Mouse (Mus musculus) urinary bladder, adult 2 months (tissue): ENCODE measurements around the gene Gm10837. TPM values are rescaled to one million over a fixed set of nuclear protein-coding genes. Genes with fewer than 3 reads are reported as not detected.

Experiments
- DNase-seq: peaks from one replicate; pipeline ENCODE4 v3.0.0; 2022; ENCODE audit warnings: low spot score
- polyA plus RNA-seq: library from polyadenylated mRNA; depleted of rRNA; stranded (reverse); fragments of >200 nt; gene quantifications from 2 replicates; pipeline ENCODE4 v1.2.3, GENCODE M21; 2012

Gene Gm10837
- polyA plus RNA-seq, 1 experiment: not detected

- no peak for DNase-seq
These were observed 10.8 kb upstream of the Gm10837 start for GRCm38 (mm10) chr14:122479461-122480109.

GRCm38 (mm10) chr14:122480355-122480754 lies 10.0 kb upstream of the Gm10837 start:
- DNase-seq: no peak

GRCm38 (mm10) chr14:122481181-122481580 lies 9.2 kb upstream of the Gm10837 start:
- DNase-seq: no peak

- no peak for DNase-seq
These were observed 8.0 kb upstream of the Gm10837 start for GRCm38 (mm10) chr14:122482081-122483023.

GRCm38 (mm10) chr14:122483024-122483385 lies 7.4 kb upstream of the Gm10837 start:
- DNase-seq: no peak

GRCm38 (mm10) chr14:122483556-122484421 lies 6.6 kb upstream of the Gm10837 start:
- no peak for DNase-seq

GRCm38 (mm10) chr14:122484458-122484843 lies 5.9 kb upstream of the Gm10837 start:
- no peak for DNase-seq

GRCm38 (mm10) chr14:122484844-122485551 lies 5.4 kb upstream of the Gm10837 start:
- DNase-seq: no peak

GRCm38 (mm10) chr14:122485635-122486181 lies 4.7 kb upstream of the Gm10837 start:
- DNase-seq: no peak

- DNase-seq: no peak
These were observed 3.8 kb upstream of the Gm10837 start for GRCm38 (mm10) chr14:122486611-122487010.

- no peak for DNase-seq
These were observed 3.0 kb upstream of the Gm10837 start for GRCm38 (mm10) chr14:122487366-122487765.

- DNase-seq: no peak
These were observed 1.3 kb upstream of the Gm10837 start for GRCm38 (mm10) chr14:122489041-122489440.

- DNase-seq: no peak
These were observed 536 bp upstream of the Gm10837 start for GRCm38 (mm10) chr14:122489686-122490414.

GRCm38 (mm10) chr14:122491521-122491920 lies 1.1 kb downstream of the Gm10837 start:
- DNase-seq: no peak

- no peak for DNase-seq
These were observed 1.6 kb downstream of the Gm10837 start for GRCm38 (mm10) chr14:122492015-122492414.

- no peak for DNase-seq
These were observed 18.7 kb downstream of the Gm10837 start for GRCm38 (mm10) chr14:122509058-122509457.

- no peak for DNase-seq
These were observed 21.1 kb downstream of the Gm10837 start for GRCm38 (mm10) chr14:122511519-122511918.

GRCm38 (mm10) chr14:122513511-122514036 lies 23.2 kb downstream of the Gm10837 start:
- no peak for DNase-seq

GRCm38 (mm10) chr14:122528475-122528874 lies 38.1 kb downstream of the Gm10837 start:
- no peak for DNase-seq
